Mouse (Mus musculus): ENCODE measurements around the gene Tsen15. TPM values are rescaled to one million over a fixed set of nuclear protein-coding genes. Genes with fewer than 3 reads are reported as not detected.
"Not testable (repeated sequence)": the region's sequence is repeated elsewhere in the genome, so short reads cannot be mapped to it uniquely, and the experiment has no call there.

The Tsen15 gene
- polyA plus RNA-seq, 1 experiment, result 7.8 TPM

DNA sequence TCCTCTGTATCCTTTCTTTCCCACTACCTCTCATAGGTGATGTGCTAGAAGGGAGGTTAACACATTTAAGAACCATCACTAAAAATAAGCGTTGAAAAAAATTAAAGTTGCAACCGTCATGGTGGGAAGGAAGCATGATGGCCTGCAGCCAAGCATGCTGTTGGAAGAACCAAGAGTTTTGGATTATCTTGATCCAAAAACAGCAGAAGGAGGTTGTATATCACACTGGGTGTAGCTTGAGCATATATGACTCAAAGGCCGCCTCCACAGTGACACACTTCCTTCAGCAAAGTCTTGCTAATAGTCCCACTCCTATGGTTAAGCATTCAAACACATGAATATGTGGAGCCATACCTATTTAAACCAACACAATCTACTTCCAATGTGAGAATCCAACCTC, 7.6 kb upstream of the Tsen15 start:
- DNase-seq (ENCODE audit: low read depth, low spot score), result no peak
- 88% methylated on average over 3 of the region's 3 CpGs for WGBS

DNA sequence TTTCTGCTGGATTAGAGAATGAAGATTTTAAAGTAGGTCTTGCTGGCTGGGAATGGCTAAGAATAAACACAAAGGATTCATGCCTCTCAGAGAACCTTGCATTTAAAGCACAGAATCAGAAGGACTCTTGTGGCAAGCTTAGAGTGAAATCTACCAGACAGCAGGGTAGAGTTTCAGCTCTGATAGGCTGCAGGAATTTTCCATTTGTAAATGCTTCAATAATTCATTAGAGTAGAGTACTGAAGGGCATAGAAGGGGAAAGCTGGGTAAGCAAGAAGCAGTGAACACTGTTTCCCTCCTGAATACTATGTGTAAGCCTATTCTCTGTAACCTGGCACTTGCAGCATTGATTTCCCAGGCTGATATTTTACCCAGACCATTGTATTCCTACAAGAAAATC, 2.8 kb upstream of the Tsen15 start:
- no peak for DNase-seq (ENCODE audit: low read depth, low spot score)

DNA sequence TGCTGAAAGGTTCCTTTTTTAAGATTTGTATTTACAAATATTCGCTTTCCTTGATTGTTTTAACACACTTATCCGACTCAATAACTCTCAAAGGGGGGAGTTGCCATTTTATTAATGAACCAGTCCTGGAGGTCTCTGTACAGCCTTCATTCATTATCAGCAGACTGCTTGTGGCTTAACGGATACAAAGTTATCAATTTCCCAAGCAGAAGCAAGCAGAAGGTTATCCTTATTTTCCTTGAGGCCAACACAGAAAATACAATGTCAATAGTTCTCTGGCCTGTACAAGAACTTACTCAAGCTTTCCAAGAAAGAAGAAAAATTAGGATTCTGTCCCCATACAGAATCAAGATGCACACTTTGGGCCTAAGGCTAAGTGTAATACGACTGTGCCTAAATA, 795 bp downstream of the Tsen15 start:
- 35% methylated on average over 2 of the region's 4 CpGs for WGBS
- not testable (repeated sequence) for DNase-seq (ENCODE audit: low read depth, low spot score)

DNA sequence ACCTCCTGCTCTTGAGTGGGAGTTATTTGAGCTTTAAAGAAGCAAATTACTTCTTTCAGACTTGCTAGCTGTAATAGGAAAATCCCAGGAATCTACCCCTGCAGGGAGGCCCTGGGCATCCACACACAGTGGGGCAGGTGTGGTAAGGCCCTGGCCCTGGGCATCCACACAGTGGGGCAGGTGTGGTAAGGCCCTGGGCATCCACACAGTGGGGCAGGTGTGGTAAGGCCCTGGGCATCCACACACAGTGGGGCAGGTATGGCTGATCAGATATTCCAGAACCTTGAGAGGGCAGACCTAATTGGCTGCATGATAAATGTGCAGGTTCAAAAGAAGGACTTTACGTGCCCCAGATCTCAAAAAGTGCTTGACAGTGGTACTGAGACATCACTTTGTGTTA, 1.9 kb downstream of the Tsen15 start:
- DNase-seq (ENCODE audit: low read depth, low spot score), result no peak
- WGBS, result 98% methylated on average over 1 of the region's 1 CpGs

DNA sequence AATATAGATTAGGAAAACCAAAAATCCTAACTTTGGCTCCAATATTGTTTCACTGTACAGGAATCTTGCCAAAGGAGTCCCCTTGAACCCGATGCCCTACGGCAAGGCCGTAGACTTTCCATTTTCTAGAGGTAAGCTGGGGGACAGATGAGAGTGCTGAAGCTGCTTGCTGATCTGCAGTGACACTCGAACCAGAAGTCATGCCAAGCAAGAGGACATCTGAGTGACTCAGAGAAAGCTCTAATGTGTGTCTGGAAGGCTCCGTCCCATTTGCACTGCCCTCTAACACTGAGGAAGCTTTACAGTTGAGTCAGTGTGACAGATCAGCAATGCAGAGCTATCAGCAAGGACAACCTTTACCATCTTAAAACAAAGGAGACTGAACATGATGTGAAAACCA, 8.2 kb downstream of the Tsen15 start:
- no peak for DNase-seq (ENCODE audit: low read depth, low spot score)

DNA sequence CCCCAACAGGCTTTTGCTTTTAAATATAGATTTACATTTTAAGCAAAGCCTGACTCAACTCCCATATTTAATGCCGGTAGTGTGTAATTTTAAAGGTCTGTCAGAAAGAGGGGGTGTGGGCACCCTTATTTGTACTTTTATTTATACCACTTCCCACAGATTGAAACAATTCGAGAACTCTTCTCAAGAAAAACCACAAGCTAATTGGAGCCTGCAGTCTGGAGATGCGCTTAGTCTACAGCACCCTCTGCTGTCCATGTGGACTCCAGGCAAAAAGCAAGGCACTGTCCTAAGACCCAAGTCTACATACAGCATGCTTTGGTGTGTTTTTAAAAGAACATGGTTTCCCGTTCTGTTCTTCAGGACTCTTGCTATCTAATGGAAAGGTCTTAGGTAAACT, 17.3 kb downstream of the Tsen15 start:
- DNase-seq (ENCODE audit: low read depth, low spot score), result no peak
- WGBS, result 38% methylated on average over 4 of the region's 4 CpGs

More for the DNA sequence above, 8.2 kb downstream of the Tsen15 start:
- WGBS, result 93% methylated on average over 5 of the region's 5 CpGs

DNA sequence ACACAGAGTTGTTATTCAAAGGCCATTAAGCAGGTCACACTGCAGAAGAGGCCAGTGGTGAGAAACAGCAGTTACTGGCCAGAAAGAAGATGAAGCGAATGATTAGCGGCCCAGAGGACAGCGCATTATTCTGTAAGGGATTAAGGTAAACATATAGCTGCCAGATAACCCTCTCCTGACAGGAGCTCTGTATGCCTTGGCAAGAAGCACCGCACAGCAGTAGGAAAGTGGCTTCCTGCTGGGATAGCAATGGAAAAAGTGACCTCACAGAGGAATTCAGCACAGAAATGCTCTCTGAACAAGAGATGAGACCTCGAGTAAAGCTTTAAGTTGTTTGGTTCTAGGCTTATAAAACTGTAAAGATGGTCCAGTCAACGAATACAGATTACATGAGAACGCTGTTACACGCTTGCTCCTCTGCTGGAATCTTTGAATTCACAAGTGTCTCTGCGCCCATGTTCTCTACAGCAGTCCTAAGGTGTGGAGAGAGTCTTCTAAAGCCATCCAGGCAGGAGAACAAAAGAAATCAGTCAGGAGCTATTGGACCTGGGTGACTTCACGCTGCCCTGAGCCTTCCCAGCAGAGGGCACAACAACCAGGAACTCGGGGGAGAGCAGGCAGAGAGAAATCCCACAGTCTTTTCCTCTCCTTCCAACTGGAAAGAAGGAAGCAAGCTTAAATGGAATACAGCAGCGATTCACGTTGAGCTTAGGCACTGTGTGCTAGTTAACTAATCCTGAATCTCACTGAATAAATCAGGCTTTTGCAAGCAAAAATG, 18.0 kb downstream of the Tsen15 start:
- no peak for DNase-seq (ENCODE audit: low read depth, low spot score)
- whole genome bisulfite sequencing, result 63% methylated on average over 13 of the region's 13 CpGs

DNA sequence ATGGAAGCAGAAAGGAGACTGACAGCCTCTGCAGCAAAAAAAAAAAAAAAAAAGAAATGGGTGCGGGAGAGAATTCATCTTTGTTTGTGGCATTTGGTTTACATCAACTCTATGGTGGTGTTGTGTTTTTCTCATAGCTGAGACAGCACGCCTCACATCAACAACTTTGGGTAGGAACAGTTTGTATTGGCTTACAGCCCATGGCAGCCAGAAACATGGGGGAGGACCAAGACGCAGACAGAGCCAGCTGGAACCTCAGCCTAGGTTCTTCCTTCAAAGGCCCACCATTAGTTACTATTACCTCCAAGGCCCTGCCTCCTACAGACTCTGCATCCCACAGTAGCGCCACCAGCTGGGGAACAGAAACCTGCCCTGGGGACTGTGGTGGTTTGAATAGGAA, 29.8 kb downstream of the Tsen15 start:
- 59% methylated on average over 4 of the region's 4 CpGs for WGBS
- DNase-seq (ENCODE audit: low read depth, low spot score), result no peak

DNA sequence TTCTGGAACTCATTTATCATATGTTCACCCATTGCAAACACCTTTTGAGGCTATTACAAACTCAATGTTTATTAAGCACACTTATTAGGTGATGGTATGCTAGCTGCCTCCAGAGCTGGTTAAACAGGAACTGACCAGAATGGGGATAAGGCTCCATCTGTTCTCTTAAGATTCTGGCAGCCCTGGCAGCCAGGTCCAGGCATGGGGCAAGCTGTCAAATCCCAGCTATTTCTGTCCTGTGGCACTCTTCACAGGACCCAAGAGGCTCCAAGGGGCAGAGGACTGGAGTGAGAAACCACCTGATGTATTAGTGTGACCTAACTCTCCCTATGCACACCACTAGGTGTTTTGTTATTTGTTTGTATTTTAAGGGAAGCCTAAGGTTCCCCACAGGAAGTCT, 38.5 kb downstream of the Tsen15 start:
- DNase-seq (ENCODE audit: low read depth, low spot score), result no peak

DNA sequence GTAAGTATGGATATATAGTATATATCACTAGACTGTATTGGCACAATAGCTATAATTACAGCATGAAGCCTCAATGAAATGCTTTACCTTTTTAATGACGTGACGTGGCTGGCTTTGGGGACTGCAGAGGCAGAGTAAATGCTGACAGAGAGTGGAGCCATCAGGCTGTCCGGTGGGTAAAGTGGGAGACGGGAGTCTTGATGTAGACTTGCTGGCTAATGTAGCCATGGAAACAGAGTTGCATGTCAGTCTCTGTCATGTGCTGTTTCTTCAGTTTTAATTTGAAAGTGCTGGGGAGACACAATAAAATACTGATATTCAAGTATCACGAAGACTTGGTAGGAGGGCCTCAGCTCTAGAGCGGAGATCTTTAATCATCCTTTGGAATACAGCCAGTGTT, 62.5 kb downstream of the Tsen15 start:
- WGBS, result 88% methylated on average over 6 of the region's 6 CpGs

More for the DNA sequence above, 62.5 kb downstream of the Tsen15 start:
- no peak for DNase-seq (ENCODE audit: low read depth, low spot score)

Other genes starting within 250 kb of the Tsen15 start
- gene Colgalt2, start 13.1 kb upstream of the Tsen15 start, polyA plus RNA-seq (2012; rRNA removed), result 0.52 and 0.78 TPM in 2 replicates

All from large intestine, adult 2 months (tissue).